Mouse (Mus musculus) thymus, adult 2 months (tissue): ENCODE measurements around the gene Tmem164.

Experiments
- CTCF ChIP-seq: fragments of 200-500 bp; IDR thresholded peaks from 2 replicates; pipeline ENCODE4 v1.5.1; 2012; ENCODE audit warnings: mild to moderate bottlenecking, control low read depth, low read length, moderate library complexity, borderline replicate concordance; ENCODE audit not compliant: control insufficient read depth, poor library complexity, insufficient read depth; ENCODE audit errors: extremely low read depth
- POLR2A ChIP-seq: fragments of 200-500 bp; IDR thresholded peaks from 2 replicates; pipeline ENCODE4 v1.6.1; 2012; ENCODE audit warnings: mild to moderate bottlenecking, low read length, control low read depth, moderate library complexity; ENCODE audit not compliant: control insufficient read depth, poor library complexity, insufficient read depth; ENCODE audit errors: extremely low read depth

GRCm38 (mm10) chrX:142729040-142729439 lies 47.8 kb downstream of the Tmem164 start:
- TF ChIP-seq POLR2A = no peak
- no peak for TF ChIP-seq CTCF
